In genomic region chr3:154550326-154551034, GRCm38 (mm10) we compare ENCODE assay signal across 14 mouse cellular contexts. TPM values are rescaled to one million over a fixed set of nuclear protein-coding genes. Genes with fewer than 3 reads are reported as not detected.
DNase-seq lines count a peak whose midpoint lies in the region; ATAC-seq lines count a peak whose summit lies in the region.
"Had no signal": no experiment of that assay in that cellular context is flagged by ENCODE, and none has a peak within 500 bp of the region (broad histone marks: within the 10 kb centered on the region; RNA-seq: fewer than 3 reads in every experiment).

No protein-coding gene starts in this region.

- no peaks in the 10 kb centered on the region for H3K36me3 ChIP-seq in embryonic facial prominence, embryonic 10.5 days (replicated peaks)
- H3K36me3 ChIP-seq in hindbrain, embryonic 11.5 days (ENCODE audit: control insufficient read depth, insufficient read depth, low read length) = no peaks in the 10 kb centered on the region

- intact Hi-C loops in heart, postnatal 25 days (cut with DNase I) = loop anchor here (1.0 kb wide), 1 partner anchor 27 kb away; no protein-coding TSS in a partner anchor

- H3K27me3 ChIP-seq in embryonic facial prominence, embryonic 10.5 days (replicated peaks; ENCODE audit: low read depth, poor library complexity, severe bottlenecking) = peaks cover 32% of the 10 kb centered on the region
- peaks cover 2% of the 10 kb centered on the region for H3K27me3 ChIP-seq in hindbrain, embryonic 11.5 days (ENCODE audit: control insufficient read depth, insufficient read depth, low read length)

- peak overlapping the region; percentile 66 for H3K27ac ChIP-seq in embryonic facial prominence, embryonic 10.5 days (replicated peaks)
- no peak overlapping the region for H3K27ac ChIP-seq in hindbrain, embryonic 11.5 days (ENCODE audit: low read depth, low read length)

- peak; percentile 74 for ATAC-seq in hindbrain, embryonic 11.5 days (ENCODE audit: low FRiP score)
- ATAC-seq: intestine, postnatal 0 days had no signal

- DNase-seq in heart, adult 11 months = peak; percentile 74
- DNase-seq in heart, postnatal 25 days (ENCODE audit: low spot score) = no peak
- no peak for DNase-seq in embryonic facial prominence, embryonic 10.5 days (ENCODE audit: low spot score)
- DNase-seq in hindbrain, embryonic 11.5 days (ENCODE audit: low spot score) = peak; percentile 31
- peak; percentile 31 for DNase-seq in mesoderm, embryonic 11.5 days (ENCODE audit: low read depth, low spot score)
- DNase-seq in right cerebral cortex, postnatal 4 days = no peak
- no peak for DNase-seq in ovary, postnatal 14 days (ENCODE audit: low spot score)
- DNase-seq in urinary bladder, postnatal 10 days (ENCODE audit: low spot score) = no peak
- DNase-seq: adrenal gland, adult 8-10 months; cerebellum, adult 8-10 months; heart, postnatal 10 days; kidney, postnatal 25 days; left cerebral cortex, postnatal 4 days had no signal

- no peak overlapping the region for H3K4me3 ChIP-seq in embryonic facial prominence, embryonic 10.5 days
- no peak overlapping the region for H3K4me3 ChIP-seq in hindbrain, embryonic 11.5 days (ENCODE audit: low read depth, low read length)

- H3K4me1 ChIP-seq in embryonic facial prominence, embryonic 10.5 days = peaks cover 59% of the 10 kb centered on the region
- peaks cover 3% of the 10 kb centered on the region for H3K4me1 ChIP-seq in hindbrain, embryonic 11.5 days (replicated peaks; ENCODE audit: control insufficient read depth, insufficient read depth, low read length)

- H3K9ac ChIP-seq in hindbrain, embryonic 11.5 days (ENCODE audit: low read depth, low read length) = no peak overlapping the region

- WGBS in embryonic facial prominence, embryonic 10.5 days = 28% methylated on average over 17 of the region's 17 CpGs
- WGBS in hindbrain, embryonic 11.5 days = 39% methylated on average over 17 of the region's 17 CpGs

- no peak overlapping the region; the same call in 1 of the 2 replicates for H3K4me2 ChIP-seq in hindbrain, embryonic 11.5 days (replicated peaks; ENCODE audit: low read depth, low read length)

- H3K9me3 ChIP-seq in embryonic facial prominence, embryonic 10.5 days = no peaks in the 10 kb centered on the region
- no peaks in the 10 kb centered on the region for H3K9me3 ChIP-seq in hindbrain, embryonic 11.5 days (ENCODE audit: control insufficient read depth, low read length)

RNA-seq across cellular contexts. Expression of gene Cryz, which starts 46.0 kb away (rescaled TPM):
- total RNA-seq in heart, postnatal 25 days (2021) = 10 to 100 TPM; 16.4 to 18.8 TPM
- polyA plus RNA-seq in embryonic facial prominence, embryonic 10.5 days (2016; fragmentation: Nextera tagmentation; extraction: Ambion mirVana) = 23.9 and 24.3 TPM in 2 replicates
- 18.6 and 18.9 TPM in 2 replicates for polyA plus RNA-seq in hindbrain, embryonic 11.5 days (2014; fragmentation: Nextera tagmentation; extraction: Ambion mirVana)

RNA-seq across cellular contexts. Expression of gene Tyw3, which starts 46.4 kb away (rescaled TPM):
- 1 to 10 TPM; 5.1 to 6.6 TPM for total RNA-seq in heart, postnatal 25 days (2021)
- polyA plus RNA-seq in embryonic facial prominence, embryonic 10.5 days (2016; fragmentation: Nextera tagmentation; extraction: Ambion mirVana) = 20.9 and 23.4 TPM in 2 replicates
- polyA plus RNA-seq in hindbrain, embryonic 11.5 days (2014; fragmentation: Nextera tagmentation; extraction: Ambion mirVana) = 17.1 and 21.6 TPM in 2 replicates

Comparison
In these comparisons a context has a peak if more than half of its experiments do, and no peak if none do; other contexts are left out.
1. DNase-seq: peak in heart, adult 11 months (single experiment), hindbrain, embryonic 11.5 days (single experiment) and mesoderm, embryonic 11.5 days (single experiment); none in heart, postnatal 25 days (single experiment), embryonic facial prominence, embryonic 10.5 days (single experiment), right cerebral cortex, postnatal 4 days (single experiment), ovary, postnatal 14 days (single experiment) and urinary bladder, postnatal 10 days (single experiment).